Mouse (Mus musculus) CH12F3 (cell line): ENCODE data around the gene Slc38a10.

ENCODE experiments used
- in situ Hi-C: fragments of 300-500 bp; cut with MboI; formaldehyde crosslinking; loops from 2 replicates; pipeline ENCODE4 v1.14.3; 2020; ENCODE audit warnings: low sequenced_read_pairs

Gene Slc38a10

GRCm38 (mm10) chr11:120107796-120108195 lies 43.4 kb downstream of the Slc38a10 start:
- in situ Hi-C loops = no loop called here

GRCm38 (mm10) chr11:120107026-120107425 lies 44.1 kb downstream of the Slc38a10 start:
- in situ Hi-C loops = no loop called here

GRCm38 (mm10) chr11:120103431-120103997 lies 47.6 kb downstream of the Slc38a10 start:
- in situ Hi-C loops = no loop called here

- in situ Hi-C loops = no loop called here
These were observed 50.1 kb downstream of the Slc38a10 start for GRCm38 (mm10) chr11:120101036-120101435.

- in situ Hi-C loops = no loop called here
These were observed 52.3 kb downstream of the Slc38a10 start, which contains the start of the genes Tepsin and Ndufaf8 for GRCm38 (mm10) chr11:120098588-120099511. TSS of gene Tepsin (minus strand) at chr11:120098731. TSS of gene Ndufaf8 (plus strand) at chr11:120098928.

GRCm38 (mm10) chr11:120092817-120093591 lies 58.1 kb downstream of the Slc38a10 start:
- in situ Hi-C loops = no loop called here

GRCm38 (mm10) chr11:120090661-120091060 lies 60.5 kb downstream of the Slc38a10 start:
- in situ Hi-C loops = no loop called here

GRCm38 (mm10) chr11:120086702-120087152 lies 64.4 kb downstream of the Slc38a10 start, which contains the start of gene Cep131:
TSS of gene Cep131 (minus strand) at chr11:120086827.
- in situ Hi-C loops = no loop called here

- in situ Hi-C loops = no loop called here
These were observed 65.1 kb downstream of the Slc38a10 start for GRCm38 (mm10) chr11:120085891-120086627.

- in situ Hi-C loops = no loop called here
These were observed 70.9 kb downstream of the Slc38a10 start for GRCm38 (mm10) chr11:120080282-120080681.

- in situ Hi-C loops = no loop called here
These were observed 75.0 kb downstream of the Slc38a10 start for GRCm38 (mm10) chr11:120076191-120076590.

- in situ Hi-C loops = no loop called here
These were observed 78.0 kb downstream of the Slc38a10 start for GRCm38 (mm10) chr11:120072986-120073647.

- in situ Hi-C loops = no loop called here
These were observed 79.3 kb downstream of the Slc38a10 start for GRCm38 (mm10) chr11:120071731-120072320.

- in situ Hi-C loops = no loop called here
These were observed 80.1 kb downstream of the Slc38a10 start for GRCm38 (mm10) chr11:120071065-120071464.

- in situ Hi-C loops = no loop called here
These were observed 80.7 kb downstream of the Slc38a10 start for GRCm38 (mm10) chr11:120070286-120070930.

- in situ Hi-C loops = no loop called here
These were observed 81.9 kb downstream of the Slc38a10 start for GRCm38 (mm10) chr11:120069261-120069660.

GRCm38 (mm10) chr11:120067834-120068233 lies 83.3 kb downstream of the Slc38a10 start:
- in situ Hi-C loops = no loop called here

GRCm38 (mm10) chr11:120065291-120065690 lies 85.9 kb downstream of the Slc38a10 start:
- in situ Hi-C loops = no loop called here

- in situ Hi-C loops = no loop called here
These were observed 86.5 kb downstream of the Slc38a10 start for GRCm38 (mm10) chr11:120064668-120065040.
